Mouse (Mus musculus): ENCODE results near the gene Stpg1.

DNA sequence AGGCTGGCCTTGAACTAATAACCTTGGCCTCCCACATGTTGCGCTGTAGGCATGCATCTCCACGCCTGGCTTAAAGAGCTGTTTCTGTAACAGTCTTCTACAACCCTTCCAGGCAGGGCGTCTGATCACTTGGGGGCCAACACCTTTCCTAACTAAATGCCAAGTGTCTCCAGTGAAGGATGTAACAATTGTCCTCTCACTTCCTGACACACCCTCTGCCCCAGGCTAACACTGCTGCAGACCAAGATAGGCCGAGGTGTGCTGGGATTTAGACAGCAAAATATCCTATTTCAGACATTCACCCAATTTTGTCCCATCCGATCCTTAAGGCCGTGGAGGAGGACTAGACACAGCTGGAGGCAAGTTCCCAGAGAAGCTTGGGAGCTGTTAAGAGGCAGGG lies 41.4 kb upstream of the Stpg1 start:
- TF ChIP-seq CTCF (IDR thresholded peaks at IDR 0.05; ENCODE audit: low read depth): no peak
- TF ChIP-seq EP300 (IDR thresholded peaks at IDR 0.05; ENCODE audit: low read depth): no peak

All from heart, postnatal 0 days (tissue).